Mouse (Mus musculus): ENCODE data around the gene Gm10696. TPM values are rescaled to one million over a fixed set of nuclear protein-coding genes. Genes with fewer than 3 reads are reported as not detected.

Gene Gm10696
- total RNA-seq (2023) = not detected

DNA sequence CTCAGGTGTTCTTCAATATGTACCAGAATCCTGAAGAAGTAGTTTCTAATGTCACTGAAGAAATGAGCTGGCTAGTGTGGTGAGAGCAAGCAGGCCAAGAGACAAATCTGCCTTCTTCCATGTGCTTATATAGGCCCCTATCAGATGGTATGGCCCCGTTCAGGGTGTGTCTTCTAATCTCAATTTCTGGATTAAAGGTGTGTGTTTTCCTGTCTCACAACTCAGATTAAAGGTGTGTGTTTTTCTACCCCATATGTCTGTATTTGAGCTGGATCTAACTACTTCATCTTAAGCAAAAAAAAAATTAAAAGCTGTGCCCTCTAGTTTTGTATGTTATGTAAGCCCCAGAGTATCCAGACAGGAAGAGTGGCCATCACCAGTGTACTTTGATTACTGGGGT is at the start of gene Gm10696:
TSS of gene Gm10696 (minus strand) at position 101 of the 400 bp plus-strand sequence.

DNA sequence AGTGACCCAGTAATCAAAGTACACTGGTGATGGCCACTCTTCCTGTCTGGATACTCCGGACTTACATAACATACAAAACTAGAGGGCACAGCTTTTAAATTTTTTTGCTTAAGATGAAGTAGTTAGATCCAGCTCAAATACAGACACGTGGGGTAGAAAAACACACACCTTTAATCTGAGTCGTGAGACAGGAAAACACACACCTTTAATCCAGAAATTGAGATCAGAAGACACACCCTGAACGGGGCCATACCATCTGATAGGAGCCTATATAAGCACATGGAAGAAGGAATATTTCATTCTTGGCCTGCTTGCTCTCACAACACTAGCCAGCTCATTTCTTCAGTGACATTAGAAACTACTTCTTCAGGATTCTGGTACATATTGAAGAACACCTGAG is 18.4 kb upstream of the Gm10696 start, which contains the start of gene Gm5286:
TSS of gene Gm5286 (plus strand) at position 301 of the 400 bp plus-strand sequence.

Other genes starting within 250 kb of the Gm10696 start
- not detected for gene Gm9117, start 234.7 kb downstream of the Gm10696 start, total RNA-seq (2023)
- not detected for gene Tdpoz5, start 216.9 kb downstream of the Gm10696 start, total RNA-seq (2023)
- gene Gm9125, start 123.3 kb downstream of the Gm10696 start, total RNA-seq (2023) = not detected
- not detected for gene Gm10697, start 105.5 kb downstream of the Gm10696 start, total RNA-seq (2023)
- not detected for gene Gm5286, start 18.5 kb upstream of the Gm10696 start, total RNA-seq (2023)
- not detected for gene Gm4778, start 85.8 kb upstream of the Gm10696 start, total RNA-seq (2023)
- gene Them4, start 131.9 kb upstream of the Gm10696 start, total RNA-seq (2023) = 7.6 TPM
- gene Them5, start 163.9 kb upstream of the Gm10696 start, total RNA-seq (2023) = not detected
- gene C2cd4d, start 184.2 kb upstream of the Gm10696 start, total RNA-seq (2023) = not detected
- not detected for gene Rorc, start 194.6 kb upstream of the Gm10696 start, total RNA-seq (2023)
- not detected for gene Lingo4, start 220.3 kb upstream of the Gm10696 start, total RNA-seq (2023)
- 11.0 TPM for gene Tdrkh, start 235.1 kb upstream of the Gm10696 start, total RNA-seq (2023)

Measured in CD8-positive naive resting alpha-beta T cell, adult 57 days (primary cell).